Mouse (Mus musculus): ENCODE results near the gene Slc45a2.
A peak's percentile ranks its signal among the peaks of the same experiment; 100 is the strongest.

The Slc45a2 gene

DNA sequence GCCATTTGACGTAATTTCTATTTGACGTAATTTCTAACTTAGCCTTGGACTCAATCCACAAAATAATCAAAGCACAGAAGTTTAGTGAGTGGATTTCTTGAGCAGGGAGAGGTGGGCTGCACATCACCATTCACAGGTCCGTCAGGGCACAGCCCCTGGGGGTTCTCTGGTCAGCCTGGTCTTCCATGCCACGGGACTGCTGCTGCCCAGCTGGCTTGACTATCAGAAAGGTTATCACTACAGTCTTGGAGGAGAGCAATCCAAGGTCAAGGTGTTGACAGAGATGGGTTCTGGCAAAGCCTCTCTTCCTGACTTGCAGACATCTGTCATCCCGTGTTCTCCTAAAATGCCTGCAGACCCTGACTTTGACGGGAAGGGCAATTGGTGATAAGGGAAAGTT is 4.1 kb downstream of the Slc45a2 start:
- no peak for DNase-seq (ENCODE audit: low read depth)

DNA sequence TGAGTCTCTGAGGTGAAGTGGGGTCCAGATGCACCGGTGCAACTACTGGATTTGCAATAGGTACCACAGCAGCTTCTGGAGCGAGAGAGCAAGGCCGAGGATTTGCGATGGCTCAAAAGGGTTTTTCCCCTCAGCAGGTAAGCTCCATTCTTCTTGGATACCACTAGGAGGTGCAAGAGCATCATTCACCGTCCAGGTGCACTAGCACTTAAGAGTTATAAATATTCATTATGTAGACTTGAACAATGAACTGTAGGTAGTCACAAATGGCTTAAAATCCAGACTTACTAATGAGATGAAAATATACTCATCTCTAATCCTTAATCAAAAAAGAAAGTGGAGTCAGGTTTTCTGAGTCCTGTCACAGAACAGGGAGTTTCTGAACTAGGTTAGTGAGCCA is 8.2 kb downstream of the Slc45a2 start:
- DNase-seq (ENCODE audit: low read depth): peak; percentile 67

DNA sequence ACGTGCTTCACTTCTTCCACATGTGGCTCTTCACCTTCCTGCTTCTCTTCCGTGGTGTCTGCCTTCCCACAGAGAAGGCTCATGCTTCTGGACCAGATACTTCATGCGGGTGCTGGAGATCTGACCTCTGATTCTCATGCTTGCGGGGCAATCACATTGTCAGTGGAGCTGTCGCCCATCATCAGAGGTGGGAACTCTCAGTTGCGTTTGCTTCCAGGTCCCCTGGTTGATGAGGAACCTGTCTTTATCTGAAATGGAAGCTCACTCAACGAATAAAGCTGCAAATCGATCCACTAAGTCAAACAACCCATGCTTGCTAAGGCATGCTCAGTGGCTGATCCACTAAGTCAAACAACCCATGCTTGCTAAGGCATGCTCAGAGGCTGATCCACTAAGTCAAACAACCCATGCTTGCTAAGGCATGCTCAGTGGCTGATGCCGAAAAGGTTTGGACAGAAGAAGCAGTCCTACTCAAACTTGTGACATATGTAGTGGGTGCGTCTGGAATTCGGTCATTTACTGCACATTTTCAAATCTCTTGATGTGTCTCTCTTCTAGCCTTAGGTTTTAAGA is 10.5 kb downstream of the Slc45a2 start:
- DNase-seq (ENCODE audit: low read depth): no peak

DNA sequence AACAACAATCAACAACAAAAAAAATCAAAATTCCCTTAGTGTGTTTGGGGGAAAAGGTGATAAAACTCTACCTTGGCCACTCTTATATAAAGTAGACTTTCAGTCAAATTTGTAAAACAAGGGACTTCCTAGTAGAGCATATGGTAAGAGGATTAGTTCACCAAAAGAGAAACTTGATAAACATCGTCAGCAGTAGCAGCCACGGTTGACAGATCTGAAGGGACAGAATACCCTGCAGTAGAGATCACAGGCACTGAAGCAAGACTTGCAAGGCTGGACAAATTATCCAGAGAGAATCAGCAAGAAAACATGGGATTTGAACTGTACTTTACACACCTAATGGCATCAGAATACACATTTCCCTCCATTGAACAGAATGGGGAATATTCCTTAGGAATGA is 14.4 kb downstream of the Slc45a2 start:
- DNase-seq (ENCODE audit: low read depth): no peak

DNA sequence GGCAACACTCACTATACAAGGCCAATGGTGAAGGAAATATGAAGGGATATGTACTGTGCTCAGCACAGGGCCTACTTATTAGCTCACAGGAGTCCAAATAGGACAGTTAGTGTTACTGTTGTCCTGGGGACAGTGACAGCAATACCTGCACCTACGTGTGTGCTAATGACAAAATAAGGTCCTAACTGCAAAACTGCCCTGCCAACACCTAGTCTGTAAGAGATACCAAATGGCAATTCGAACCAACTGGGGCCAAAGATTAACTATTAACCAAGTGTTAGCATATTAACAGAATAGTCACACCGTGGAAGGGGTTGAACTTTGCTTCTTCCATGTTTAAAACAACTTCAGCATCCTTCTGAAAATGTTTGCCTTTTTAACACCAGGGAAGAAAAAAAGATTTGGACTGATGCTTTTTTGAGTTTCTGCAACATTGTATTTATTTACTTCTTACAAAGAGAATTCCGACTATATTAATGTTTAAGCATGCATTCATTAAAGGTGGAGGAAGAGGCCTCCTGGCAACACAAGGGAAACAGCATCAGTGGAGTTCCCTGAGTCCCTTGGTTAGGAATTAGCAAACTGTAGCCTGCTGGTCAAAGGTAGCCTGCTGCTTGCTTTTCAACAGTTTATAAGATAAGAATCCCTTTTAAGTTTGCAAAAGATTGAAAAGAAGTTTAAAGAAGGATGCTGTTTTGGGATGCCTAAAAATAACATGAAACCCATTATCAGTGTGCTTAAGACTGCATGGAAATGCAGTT is 26.5 kb downstream of the Slc45a2 start:
- no peak for DNase-seq (ENCODE audit: low read depth)

DNA sequence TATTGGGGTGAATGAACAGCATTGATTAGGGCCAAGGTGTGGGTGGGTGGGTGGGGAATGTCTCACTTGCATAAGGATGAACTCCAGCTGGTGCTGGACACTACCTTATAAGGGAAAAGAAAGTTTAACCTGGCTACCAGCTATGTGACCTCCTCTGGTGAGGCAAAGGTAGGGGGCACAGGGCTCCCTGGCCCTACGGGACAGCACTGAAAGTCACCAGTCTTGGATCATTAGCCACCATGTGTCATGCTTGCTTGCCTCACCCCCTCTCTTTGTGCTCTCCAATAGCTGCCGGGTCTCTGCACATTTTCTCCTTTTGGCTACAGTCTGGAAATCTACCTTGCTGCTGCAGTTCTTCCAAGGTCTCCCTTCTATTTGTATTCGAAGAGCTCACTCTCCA is 29.7 kb downstream of the Slc45a2 start:
- DNase-seq (ENCODE audit: low read depth): no peak

DNA sequence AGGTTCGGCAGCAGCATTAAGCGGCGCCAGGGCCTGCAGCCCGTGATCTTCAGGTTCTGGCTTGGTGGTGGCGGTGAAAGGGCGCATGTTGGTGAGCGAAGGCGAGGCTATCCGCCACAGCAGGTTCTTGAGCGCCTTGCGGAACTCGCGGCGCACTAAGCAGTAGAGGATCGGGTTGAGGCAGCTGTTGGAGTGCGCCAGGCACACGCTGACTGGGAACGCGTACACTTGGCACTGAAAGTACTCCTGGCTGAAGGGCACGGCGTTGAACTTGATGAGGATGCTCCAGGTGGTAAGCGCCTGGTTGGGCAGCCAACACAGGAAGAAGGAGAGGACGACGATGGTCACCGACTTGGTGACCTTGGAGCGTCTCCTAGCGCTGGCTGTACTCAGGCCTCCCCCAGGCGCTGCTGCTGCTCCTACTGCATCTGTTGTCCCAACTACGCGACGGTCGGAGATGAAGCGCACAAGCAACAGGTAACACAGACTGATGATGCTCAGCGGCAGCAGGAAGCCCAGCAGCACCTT is 35.5 kb downstream of the Slc45a2 start:
- DNase-seq (ENCODE audit: low read depth): no peak

DNA sequence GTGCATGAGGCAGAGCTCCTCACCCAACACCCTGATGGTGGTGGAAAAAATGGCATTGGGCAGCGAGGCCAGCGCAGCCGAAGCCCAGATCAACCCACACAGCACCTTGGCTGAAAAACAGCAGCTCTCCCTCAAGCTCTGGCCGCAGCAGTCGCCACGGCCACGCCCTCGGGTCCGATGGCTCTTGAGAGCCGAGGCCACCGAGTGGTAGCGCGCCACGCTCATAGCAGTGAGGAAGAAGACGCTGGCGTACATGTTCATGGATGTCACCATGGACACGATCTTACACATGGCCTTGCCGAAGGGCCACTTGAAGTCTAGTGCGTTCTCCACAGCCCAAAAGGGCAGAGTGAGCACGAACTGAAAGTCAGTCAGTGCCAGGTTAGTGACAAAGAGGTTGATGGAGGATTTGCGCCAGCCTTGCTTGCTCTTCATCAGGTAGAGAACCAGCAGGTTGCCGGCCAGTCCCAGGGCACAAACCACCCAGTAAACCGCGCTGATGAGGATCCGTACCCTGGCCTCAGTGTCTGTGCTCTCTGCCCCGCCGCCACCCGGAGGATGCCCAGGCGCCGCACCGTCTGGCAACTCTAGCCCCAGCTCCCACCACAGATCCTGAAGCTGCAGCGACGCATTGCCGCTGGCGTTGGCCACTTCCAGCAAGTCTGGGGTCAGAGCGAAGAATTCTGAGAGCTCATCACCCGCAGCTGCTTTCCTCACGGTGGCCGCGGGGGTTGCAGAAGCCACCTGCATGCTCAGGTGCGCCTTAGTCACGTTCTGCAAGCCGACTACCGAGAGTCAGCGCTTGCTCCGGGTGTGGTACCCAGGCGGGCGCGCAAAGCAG is 36.2 kb downstream of the Slc45a2 start:
- no peak for DNase-seq (ENCODE audit: low read depth)

DNA sequence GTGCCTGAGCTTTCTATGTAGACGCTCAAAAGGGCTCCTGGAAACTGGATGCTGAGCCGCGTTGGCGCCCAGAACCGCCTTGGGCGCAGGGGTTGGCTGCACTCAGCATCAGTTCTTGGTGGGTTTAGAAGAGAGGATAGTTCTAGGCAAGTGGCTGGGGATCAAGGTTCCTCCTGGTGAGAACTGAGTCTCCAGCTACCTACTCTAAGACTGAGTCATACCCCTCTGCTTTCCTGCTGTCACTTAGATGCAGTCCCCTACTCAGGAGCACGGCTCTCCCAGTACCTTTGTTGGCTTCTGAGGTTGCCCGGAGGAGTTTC is 36.8 kb downstream of the Slc45a2 start:
- no peak for DNase-seq (ENCODE audit: low read depth)

DNA sequence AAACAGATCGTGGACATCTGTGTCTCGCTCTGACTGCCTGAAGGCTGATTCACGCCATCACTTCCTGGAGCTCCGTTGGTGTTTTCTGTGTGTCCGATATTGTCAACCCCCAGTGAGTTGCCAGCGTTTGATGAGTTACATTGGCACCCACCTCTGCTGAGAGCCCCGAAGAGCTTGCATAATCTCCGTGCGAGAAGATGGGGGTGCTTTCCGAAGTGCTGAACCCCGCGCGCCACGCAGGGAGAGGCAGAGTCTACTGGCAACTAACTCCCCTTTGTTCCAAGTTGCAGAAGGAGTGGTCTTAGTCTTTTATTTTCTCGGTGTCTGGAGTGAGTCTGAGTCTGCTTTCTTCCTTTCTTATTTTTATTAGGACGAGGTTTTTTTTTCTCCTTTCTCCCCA is 37.2 kb downstream of the Slc45a2 start, which contains the start of gene Rxfp3:
Gene Rxfp3, minus strand, starts transcription at position 281 of the 400 bp plus-strand sequence.
- DNase-seq (ENCODE audit: low read depth): peak; percentile 65

DNA sequence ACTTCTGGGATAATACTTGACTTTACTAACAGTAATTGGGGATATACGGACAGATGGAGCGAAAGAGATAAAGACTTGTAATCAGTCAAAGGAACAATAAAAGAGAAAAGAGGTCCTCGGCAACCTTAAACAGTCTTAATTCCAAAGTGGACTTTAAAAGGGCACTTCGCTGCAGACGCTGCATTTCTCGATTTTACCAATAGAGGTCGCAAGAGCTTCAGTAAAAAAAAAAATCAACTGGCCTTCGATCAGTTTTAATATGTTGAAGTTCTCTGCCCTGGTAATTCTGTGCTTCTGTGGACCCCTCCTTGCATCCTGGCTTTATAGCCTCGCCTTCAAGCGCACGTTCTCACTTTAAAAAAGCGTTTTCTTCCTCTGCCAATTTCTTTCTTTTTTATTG is 38.0 kb downstream of the Slc45a2 start:
- peak; percentile 85 for DNase-seq (ENCODE audit: low read depth)

DNA sequence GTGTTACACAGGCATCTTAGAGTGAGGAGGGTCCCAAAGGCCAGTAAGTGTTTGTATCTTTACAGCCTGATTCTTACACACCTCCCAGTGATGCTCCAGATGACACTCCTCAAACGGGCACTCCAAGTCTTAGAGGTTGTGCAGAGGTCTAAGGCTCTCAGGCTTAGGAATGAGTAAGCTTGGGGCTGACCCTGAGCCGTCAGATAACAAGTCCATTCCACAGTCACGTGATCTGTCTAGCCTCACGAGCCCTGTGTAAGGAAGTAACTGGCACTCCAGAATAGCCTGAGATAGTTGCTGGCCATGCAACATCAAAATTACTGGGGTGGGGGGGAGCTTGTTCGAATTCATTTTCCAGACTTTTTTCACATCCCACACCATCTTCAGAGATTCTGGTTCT is 39.5 kb downstream of the Slc45a2 start:
- DNase-seq (ENCODE audit: low read depth): no peak

DNA sequence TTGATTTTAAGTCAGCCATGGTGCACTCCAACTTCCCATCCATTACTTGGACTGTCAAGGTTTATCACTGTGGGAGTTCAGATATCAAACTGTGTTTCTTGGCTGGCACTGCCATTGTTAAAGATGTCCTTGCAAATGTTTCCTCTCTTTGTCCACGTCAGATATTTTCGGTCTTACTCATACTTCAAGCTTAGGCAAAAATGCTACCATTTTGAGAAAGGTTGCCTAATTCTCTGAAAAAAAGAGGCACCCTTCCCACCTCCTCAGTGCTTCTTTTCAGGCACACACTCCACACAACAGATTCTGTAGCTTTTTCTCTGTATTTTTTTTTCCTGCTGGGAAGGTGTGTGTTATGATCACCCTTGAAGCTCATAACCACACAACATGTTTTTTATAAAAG is 40.7 kb downstream of the Slc45a2 start:
- DNase-seq (ENCODE audit: low read depth): no peak

DNA sequence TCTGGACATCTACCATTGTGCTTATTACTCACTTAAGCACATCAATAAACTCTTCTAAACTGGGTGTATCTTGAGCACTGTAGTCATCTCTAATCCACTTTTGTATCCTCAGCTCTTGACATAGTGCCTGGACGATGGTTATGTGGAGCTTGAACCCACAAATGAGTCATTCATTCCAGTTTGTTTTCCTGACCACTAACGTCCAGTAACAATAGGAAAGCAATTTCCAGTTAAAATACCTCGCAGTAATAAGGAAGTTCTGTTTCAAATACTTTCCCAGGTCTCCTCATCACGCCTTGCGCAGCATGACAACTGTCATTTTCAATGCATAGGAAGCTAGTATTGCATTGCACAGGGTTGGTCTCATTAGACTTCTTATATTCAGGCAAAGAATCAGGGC is 42.3 kb downstream of the Slc45a2 start:
- peak; percentile 77 for DNase-seq (ENCODE audit: low read depth)

DNA sequence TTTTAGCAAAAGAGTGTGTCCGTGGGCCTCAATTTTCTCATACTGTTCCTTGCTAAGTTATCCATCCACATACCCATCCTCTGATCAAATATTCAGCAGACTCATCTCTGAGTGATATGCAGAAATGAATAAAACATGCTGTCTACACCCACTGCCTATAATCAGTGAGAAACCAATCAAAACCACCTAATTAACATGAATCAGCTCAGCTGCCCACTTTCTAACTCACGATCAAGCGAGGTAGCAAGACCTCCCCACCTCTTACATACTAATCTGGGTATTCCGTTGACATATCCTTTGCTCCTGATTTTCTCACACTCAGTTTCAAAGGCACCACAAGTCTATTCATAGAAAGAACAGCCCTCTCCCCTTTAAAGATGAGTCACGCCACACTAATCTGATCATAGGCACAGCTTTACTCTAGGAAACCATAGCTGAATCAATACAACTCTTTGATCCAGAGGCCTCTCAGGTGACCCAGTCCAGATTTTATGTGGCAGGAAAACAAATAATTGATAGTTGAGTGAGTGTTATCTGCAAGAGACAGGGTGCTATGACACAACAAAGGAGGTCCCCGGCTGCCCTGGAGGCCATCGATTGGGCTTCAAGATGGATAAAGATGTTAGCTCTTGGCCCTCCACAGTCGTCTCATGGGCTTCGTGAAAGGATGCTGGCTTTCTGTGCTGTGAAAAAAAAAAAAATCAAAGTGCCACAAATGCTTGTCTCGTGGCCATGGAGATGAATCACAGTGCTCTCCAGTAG is 53.3 kb downstream of the Slc45a2 start:
- no peak for DNase-seq (ENCODE audit: low read depth)

DNA sequence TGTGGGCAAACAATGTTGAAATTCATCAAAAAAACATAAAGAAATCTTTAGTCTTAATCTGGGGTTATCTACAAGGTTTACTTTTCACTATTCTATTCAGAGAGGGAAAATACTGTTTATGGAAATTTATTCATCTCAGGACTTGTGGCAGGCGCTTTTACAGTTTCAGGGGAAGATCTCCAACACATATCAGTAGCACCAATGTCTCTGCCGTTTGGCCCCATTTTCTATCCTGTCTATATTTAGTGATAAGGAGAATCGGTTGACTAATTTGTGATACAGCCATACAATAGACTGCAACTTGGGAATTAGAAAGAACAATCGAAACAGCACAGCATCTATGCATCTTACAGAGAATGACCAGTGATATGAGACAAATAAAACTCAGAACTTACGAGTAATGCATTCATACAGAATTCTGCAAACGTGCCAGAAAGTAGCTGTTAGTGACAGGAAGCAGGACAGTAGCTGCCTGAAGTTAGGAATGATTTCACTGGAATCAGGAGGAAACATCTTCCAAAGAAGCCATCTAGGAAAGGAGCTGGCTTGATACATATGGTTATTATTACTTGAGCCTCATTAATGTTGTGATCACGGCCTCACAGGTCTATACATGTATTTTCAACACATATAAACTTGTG is 54.0 kb downstream of the Slc45a2 start:
- no peak for DNase-seq (ENCODE audit: low read depth)

DNA sequence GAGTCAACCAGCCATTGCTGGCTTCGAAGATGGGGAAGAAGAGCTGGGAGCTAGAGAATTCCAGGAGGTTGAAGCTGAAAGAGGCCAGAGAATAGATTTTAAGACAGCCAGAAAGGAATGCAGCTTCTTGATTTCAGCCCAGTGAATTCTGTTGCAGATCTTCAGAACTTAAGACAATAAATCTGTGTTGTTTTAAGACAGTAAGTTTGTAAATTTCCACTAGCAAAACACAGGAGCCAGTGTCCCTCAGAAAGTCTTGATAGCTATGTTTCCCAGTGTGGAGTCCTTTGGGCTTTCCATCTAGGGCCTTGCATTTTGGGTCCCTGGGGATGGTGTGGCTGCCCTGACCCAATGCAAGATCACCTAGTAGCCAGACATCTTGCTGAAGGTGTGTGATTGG is 62.4 kb downstream of the Slc45a2 start:
- no peak for DNase-seq (ENCODE audit: low read depth)

DNA sequence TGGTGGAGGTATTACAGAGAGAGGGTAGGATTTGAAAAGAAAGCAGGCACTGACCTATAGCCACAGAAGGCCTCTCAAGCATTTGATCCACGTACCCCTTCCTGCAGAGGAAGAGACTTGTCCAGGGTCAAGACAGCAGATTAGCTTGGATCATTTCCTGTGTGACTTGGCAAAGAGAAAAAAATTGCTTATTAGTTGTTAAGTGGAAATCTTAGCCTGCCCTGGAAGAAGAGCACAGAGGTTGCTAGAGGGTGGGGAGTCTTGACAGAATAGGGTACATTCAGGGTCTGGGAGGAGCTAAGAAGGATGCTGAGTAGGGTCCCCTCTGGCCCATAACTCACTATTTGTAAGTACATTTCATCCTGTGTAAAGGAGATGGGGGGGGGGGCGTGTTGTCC is 63.6 kb downstream of the Slc45a2 start:
- peak; percentile 53 for DNase-seq (ENCODE audit: low read depth)

DNA sequence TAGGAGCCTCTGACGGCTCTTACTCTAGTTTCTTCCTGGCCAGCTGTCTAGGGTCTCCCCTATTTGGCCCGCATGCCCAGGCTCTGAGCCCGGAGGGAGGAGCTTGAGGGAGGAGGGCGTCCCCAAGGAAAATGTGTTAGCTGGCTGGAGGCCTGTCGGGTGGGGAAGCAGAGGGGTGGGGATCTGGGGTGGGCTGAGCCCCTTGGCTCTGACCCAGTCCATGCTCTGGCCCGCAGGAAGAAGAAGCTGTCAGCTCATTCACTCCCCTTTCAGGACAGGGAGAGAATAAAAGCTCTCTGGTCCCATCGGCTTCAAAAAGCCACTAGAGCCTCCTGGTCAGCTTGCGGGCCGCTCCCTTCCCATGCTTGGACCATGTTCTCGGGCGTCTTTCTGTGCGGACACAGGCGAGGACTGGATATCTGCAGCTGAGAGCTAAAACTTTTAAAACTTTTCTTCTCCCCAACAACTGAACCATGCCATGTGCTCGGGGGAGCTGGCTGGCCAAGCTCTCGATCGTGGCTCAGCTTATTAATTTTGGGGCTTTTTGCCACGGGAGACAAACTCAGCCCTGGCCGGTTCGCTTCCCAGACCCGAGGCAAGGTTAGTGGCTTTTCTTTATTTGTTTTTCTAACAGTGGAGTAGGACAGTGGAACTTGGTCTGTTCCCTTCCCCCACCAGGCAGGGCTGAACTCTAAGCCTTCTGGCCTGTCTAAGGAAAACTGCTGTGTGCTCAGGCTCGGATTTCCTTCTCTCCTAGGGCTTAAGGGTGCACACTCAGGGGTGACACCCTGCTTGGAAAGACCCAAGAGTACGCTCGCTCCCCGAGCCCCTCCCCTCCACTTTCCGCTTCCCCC is 64.3 kb downstream of the Slc45a2 start, which contains the start of gene Adamts12:
Gene Adamts12, plus strand, starts transcription at position 233 of the 854 bp plus-strand sequence.
- peak; percentile 91 for DNase-seq (ENCODE audit: low read depth)

DNA sequence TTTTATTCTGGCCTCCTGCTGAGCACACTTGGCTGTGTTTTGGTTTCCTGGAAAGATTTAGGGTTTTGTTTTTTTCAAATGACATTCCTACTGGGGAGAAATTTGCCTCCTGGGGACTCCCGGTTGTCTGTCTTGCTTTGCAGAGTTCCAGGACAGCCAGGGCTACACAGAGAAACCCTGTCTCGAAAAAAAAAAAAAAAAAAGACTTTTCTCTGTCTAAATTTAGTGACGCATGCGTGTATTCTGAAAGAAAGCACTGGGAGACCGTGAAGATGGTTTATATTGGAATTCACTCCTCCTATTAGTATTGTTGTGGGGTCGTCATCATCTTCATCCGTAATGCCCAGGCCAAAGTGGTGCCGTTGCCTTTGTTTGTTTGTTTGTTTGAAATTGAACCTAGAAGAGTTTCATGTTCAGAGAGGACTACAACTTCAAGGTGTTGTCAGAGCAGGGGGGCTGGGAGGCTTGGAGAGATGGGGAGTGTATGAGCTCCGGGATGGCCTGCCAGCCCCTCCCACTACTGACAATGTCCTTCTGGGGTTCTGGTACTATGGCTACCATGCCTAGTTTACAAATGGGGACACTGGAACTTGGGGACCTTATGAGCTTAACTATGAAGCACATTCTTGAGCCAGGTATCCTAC is 65.1 kb downstream of the Slc45a2 start:
- DNase-seq (ENCODE audit: low read depth): peak; percentile 52
